Mouse (Mus musculus): ENCODE data around the gene Atp11a. TPM values are rescaled to one million over a fixed set of nuclear protein-coding genes. Genes with fewer than 3 reads are reported as not detected.

Atp11a gene
- total and polyA plus RNA-seq, 3 experiments: 0.12 to 0.27 (median 0.21) TPM

- no peak for DNase-seq (ENCODE audit: extremely low read depth)
- Histone ChIP-seq H3K36me3 (replicated peaks in 1 of 2; ENCODE audit: control insufficient read depth in 1 of 2, insufficient read depth in 1 of 2, low read length in 1 of 2) (no peaks in the 10 kb centered on the region), H3K9ac (ENCODE audit: insufficient read depth, low read depth) (no peak overlapping the region), H3K4me1 (ENCODE audit: control insufficient read depth in 1 of 2, insufficient read depth in 2 of 2) (no peaks in the 10 kb centered on the region), H3K4me3 (replicated peaks in 1 of 3; ENCODE audit: low read depth in 2 of 3, low read length in 2 of 3, poor library complexity in 1 of 3) (no peak overlapping the region), H3K79me2 (replicated peaks; ENCODE audit: control insufficient read depth, extremely low read depth, insufficient read depth, poor library complexity, severe bottlenecking) (no peaks in the 10 kb centered on the region), H3K4me2 (ENCODE audit: insufficient read depth, low read depth, poor library complexity, severe bottlenecking) (no peak overlapping the region), H3K27me3 (replicated peaks) (peaks cover 88% of the 10 kb centered on the region), H3K9me3 (replicated peaks; ENCODE audit: low read length) (no peaks in the 10 kb centered on the region), H3K27ac (ENCODE audit: insufficient read depth, low read depth) (no peak overlapping the region)
- dilution Hi-C loops (cut with MboI; ENCODE audit: extremely low pct_ligation_motif_present, extremely low pct_unique_long_range_greater_than_20kb, low sequenced_read_pairs): no loop called here
- TF ChIP-seq UBTF (IDR thresholded peaks at IDR 0.05; ENCODE audit: low read depth, low read length) (no peak), JUND (conservative IDR thresholded peaks at IDR 0.05; ENCODE audit: low read depth, low read length) (no peak), MXI1 (IDR thresholded peaks at IDR 0.05; ENCODE audit: low read depth, low read length) (no peak), EP300 (IDR thresholded peaks at IDR 0.05; ENCODE audit: low read length) (no peak), MAX (IDR thresholded peaks at IDR 0.05; ENCODE audit: low read length) (no peak), KAT2A (IDR thresholded peaks at IDR 0.05; ENCODE audit: insufficient replicate concordance, low read length) (no peak), SMC3 (IDR thresholded peaks at IDR 0.05; ENCODE audit: low read depth, low read length) (no peak), E2F4 (IDR thresholded peaks at IDR 0.05; ENCODE audit: insufficient replicate concordance, low read depth, low read length) (no peak), NELFE (IDR thresholded peaks at IDR 0.05; ENCODE audit: low read depth, low read length) (no peak), TCF12 (IDR thresholded peaks at IDR 0.05; ENCODE audit: low read depth, low read length) (no peak), ZKSCAN1 (IDR thresholded peaks at IDR 0.05; ENCODE audit: borderline replicate concordance, low read depth, low read length) (no peak), MAZ (IDR thresholded peaks at IDR 0.05; ENCODE audit: low read depth, low read length) (no peak), RCOR1 (conservative IDR thresholded peaks at IDR 0.05; ENCODE audit: low read depth, low read length) (no peak), IRF4 (IDR thresholded peaks at IDR 0.05; ENCODE audit: low read depth, low read length) (no peak), ELF1 (IDR thresholded peaks at IDR 0.05; ENCODE audit: low read depth, low read length) (no peak), TBP (conservative IDR thresholded peaks at IDR 0.05; ENCODE audit: low read depth, low read length) (no peak), ZNF384 (IDR thresholded peaks at IDR 0.05; ENCODE audit: low read depth, low read length) (no peak), MYC (IDR thresholded peaks at IDR 0.05; ENCODE audit: low read depth, low read length) (no peak)
- in situ Hi-C loops (cut with MboI; ENCODE audit: low pct_ligation_motif_present, low pct_unique_long_range_greater_than_20kb, low sequenced_read_pairs): no loop called here
Measured at GRCm38 (mm10) chr8:12883051-12884004, 126.5 kb downstream of the Atp11a start.

DNA sequence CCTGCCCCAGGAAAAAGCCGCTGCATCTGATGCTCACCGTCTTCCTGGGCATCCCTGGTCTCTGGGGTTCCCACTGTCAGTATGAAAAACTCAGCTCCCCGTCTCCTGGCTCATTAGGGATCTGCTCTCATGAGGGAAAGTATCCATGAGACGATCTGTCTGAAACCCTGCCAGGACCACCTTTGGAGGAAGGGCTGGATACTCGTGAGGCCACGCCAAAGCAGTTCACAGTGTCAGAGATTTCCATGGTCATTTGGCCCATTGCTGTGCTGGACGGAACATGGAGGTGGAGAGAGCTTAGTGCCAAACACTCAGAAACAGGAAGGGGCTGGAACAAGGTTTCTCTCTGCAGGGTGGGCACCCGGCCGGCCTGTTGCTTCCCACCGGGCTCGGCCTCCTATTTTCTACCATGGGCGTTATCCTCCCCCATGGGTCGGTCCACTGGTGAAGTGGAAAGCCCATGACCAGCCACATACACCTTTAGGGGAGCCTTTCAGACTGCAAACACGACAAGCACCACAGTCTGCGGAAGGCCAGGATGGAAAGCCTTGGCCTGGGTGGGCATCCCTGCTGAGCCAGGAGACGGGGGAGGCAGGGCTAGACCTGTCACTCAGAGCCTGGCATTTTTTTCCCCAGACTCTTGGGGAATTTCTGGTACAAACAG lies 131.1 kb downstream of the Atp11a start:
- no peaks in the 10 kb centered on the region for H3K79me2 ChIP-seq (replicated peaks; ENCODE audit: control insufficient read depth, extremely low read depth, insufficient read depth, poor library complexity, severe bottlenecking)
- no peaks in the 10 kb centered on the region for H3K9me3 ChIP-seq (replicated peaks; ENCODE audit: low read length)
- no peak overlapping the region for H3K4me3 ChIP-seq (replicated peaks in 1 of 3; ENCODE audit: low read depth in 2 of 3, low read length in 2 of 3, poor library complexity in 1 of 3)
- DNase-seq (ENCODE audit: extremely low read depth): no peak
- peaks cover 97% of the 10 kb centered on the region for H3K27me3 ChIP-seq (replicated peaks)
- in situ Hi-C loops (cut with MboI; ENCODE audit: low pct_ligation_motif_present, low pct_unique_long_range_greater_than_20kb, low sequenced_read_pairs): no loop called here
- no peak overlapping the region for H3K27ac ChIP-seq (ENCODE audit: insufficient read depth, low read depth)
- H3K36me3 ChIP-seq (replicated peaks in 1 of 2; ENCODE audit: control insufficient read depth in 1 of 2, insufficient read depth in 1 of 2, low read length in 1 of 2): no peaks in the 10 kb centered on the region
- H3K4me2 ChIP-seq (ENCODE audit: insufficient read depth, low read depth, poor library complexity, severe bottlenecking): no peak overlapping the region
- dilution Hi-C loops (cut with MboI; ENCODE audit: extremely low pct_ligation_motif_present, extremely low pct_unique_long_range_greater_than_20kb, low sequenced_read_pairs): no loop called here
- H3K9ac ChIP-seq (ENCODE audit: insufficient read depth, low read depth): no peak overlapping the region
- H3K4me1 ChIP-seq (ENCODE audit: control insufficient read depth in 1 of 2, insufficient read depth in 2 of 2): no peaks in the 10 kb centered on the region
- TF ChIP-seq MAFK (IDR thresholded peaks at IDR 0.05; ENCODE audit: insufficient replicate concordance, low read length): no peak
- TF ChIP-seq POLR2A (IDR thresholded peaks at IDR 0.05; ENCODE audit: low read depth, low read length): no peak
- TF ChIP-seq GABPA (IDR thresholded peaks at IDR 0.05; ENCODE audit: insufficient replicate concordance, low read depth, low read length): no peak
- no peak for TF ChIP-seq UBTF (IDR thresholded peaks at IDR 0.05; ENCODE audit: low read depth, low read length)
- TF ChIP-seq ZMIZ1 (IDR thresholded peaks at IDR 0.05; ENCODE audit: low read depth, low read length): no peak
- no peak for TF ChIP-seq ELF1 (IDR thresholded peaks at IDR 0.05; ENCODE audit: low read depth, low read length)
- no peak for TF ChIP-seq NRF1 (IDR thresholded peaks at IDR 0.05; ENCODE audit: low read depth, low read length)
- no peak for TF ChIP-seq JUND (conservative IDR thresholded peaks at IDR 0.05; ENCODE audit: low read depth, low read length)
- TF ChIP-seq USF2 (conservative IDR thresholded peaks at IDR 0.05; ENCODE audit: low read depth, low read length): no peak
- TF ChIP-seq USF1 (IDR thresholded peaks at IDR 0.05; ENCODE audit: low read depth, low read length): no peak
- TF ChIP-seq MYC (IDR thresholded peaks at IDR 0.05; ENCODE audit: low read depth, low read length): no peak
- TF ChIP-seq ZNF384 (IDR thresholded peaks at IDR 0.05; ENCODE audit: low read depth, low read length): no peak
- no peak for TF ChIP-seq E2F4 (IDR thresholded peaks at IDR 0.05; ENCODE audit: insufficient replicate concordance, low read depth, low read length)
- TF ChIP-seq POLR2AphosphoS2 (IDR thresholded peaks at IDR 0.05; ENCODE audit: low read depth, low read length): no peak
- no peak for TF ChIP-seq CHD1 (IDR thresholded peaks at IDR 0.05; ENCODE audit: low read depth, low read length)
- no peak for TF ChIP-seq MEF2A (IDR thresholded peaks at IDR 0.05; ENCODE audit: borderline replicate concordance, low read depth, low read length)
- TF ChIP-seq SIN3A (IDR thresholded peaks at IDR 0.05; ENCODE audit: low read length): no peak
- no peak for TF ChIP-seq MXI1 (IDR thresholded peaks at IDR 0.05; ENCODE audit: low read depth, low read length)
